Mouse (Mus musculus) hindbrain, embryonic 10.5 days (tissue): ENCODE results near the gene Ppp4r1. TPM values are rescaled to one million over a fixed set of nuclear protein-coding genes. Genes with fewer than 3 reads are reported as not detected.

ENCODE experiments used
- DNase-seq: peaks from one replicate; pipeline ENCODE4 v3.0.0-alpha.2; 2017; ENCODE audit warnings: low spot score
- H3K27ac ChIP-seq: fragments of 300-500 bp; sonication (generic); 2 replicates; pipeline ENCODE4 v1.5.1; 2016; ENCODE audit warnings: mild to moderate bottlenecking, moderate library complexity
- H3K27me3 ChIP-seq: fragments of 300-500 bp; sonication (generic); 2 replicates; pipeline ENCODE4 v1.6.1; 2016; ENCODE audit warnings: mild to moderate bottlenecking; ENCODE audit not compliant: poor library complexity, insufficient read depth, severe bottlenecking
- H3K36me3 ChIP-seq: fragments of 300-500 bp; sonication (generic); 2 replicates; pipeline ENCODE4 v1.6.1; 2016; ENCODE audit warnings: mild to moderate bottlenecking, moderate library complexity
- H3K4me1 ChIP-seq: fragments of 300-500 bp; sonication (generic); replicated peaks from 2 replicates; pipeline ENCODE4 v1.6.1; 2016; ENCODE audit warnings: mild to moderate bottlenecking
- H3K4me3 ChIP-seq: fragments of 300-500 bp; sonication (generic); 2 replicates; pipeline ENCODE4 v1.5.1; 2016; ENCODE audit warnings: mild to moderate bottlenecking, moderate library complexity
- H3K9me3 ChIP-seq: fragments of 300-500 bp; sonication (generic); 2 replicates; pipeline ENCODE4 v1.6.1; 2016; ENCODE audit warnings: mild to moderate bottlenecking, moderate library complexity
- WGBS: fragments of 180-500 bp; shearing (Covaris S2); methylation state at CpG from one replicate; pipeline ENCODE4 v1.1.7; 2016; 5-methylcytosine and 5-hydroxymethylcytosine counted together
- polyA plus RNA-seq: library from polyadenylated mRNA; unstranded; fragments of >200 nt; fragmentation: Nextera tagmentation; extraction: Ambion mirVana; gene quantifications from 2 replicates; pipeline ENCODE4 v1.2.1, GENCODE M21; 2016

The Ppp4r1 gene
- polyA plus RNA-seq, 1 experiment from 2014 or later = 51.0 TPM

- Histone ChIP-seq H3K4me1 (peaks cover 15% of the 10 kb centered on the region), H3K36me3 (no peaks in the 10 kb centered on the region), H3K27me3 (peaks cover 13% of the 10 kb centered on the region; the same call in 1 of the 2 replicates), H3K27ac (no peak overlapping the region), H3K4me3 (no peak overlapping the region), H3K9me3 (no peaks in the 10 kb centered on the region)
- WGBS = 89% methylated on average over 4 of the region's 4 CpGs
- DNase-seq = no peak
Observed at GRCm38 (mm10) chr17:65777461-65777860, 4.9 kb upstream of the Ppp4r1 start.

GRCm38 (mm10) chr17:65780970-65781369, 1.4 kb upstream of the Ppp4r1 start:
- Histone ChIP-seq H3K4me3 (no peak overlapping the region), H3K27ac (no peak overlapping the region), H3K4me1 (peaks cover 20% of the 10 kb centered on the region), H3K27me3 (no peaks in the 10 kb centered on the region), H3K36me3 (peaks cover 14% of the 10 kb centered on the region), H3K9me3 (peaks cover 6% of the 10 kb centered on the region; the same call in 1 of the 2 replicates)
- WGBS = 95% methylated on average over 2 of the region's 2 CpGs
- DNase-seq = no peak

GRCm38 (mm10) chr17:65783182-65784161, 1.1 kb downstream of the Ppp4r1 start:
- peak; percentile 80 for DNase-seq
- H3K36me3 ChIP-seq = peaks cover 36% of the 10 kb centered on the region
- peaks cover 28% of the 10 kb centered on the region for H3K4me1 ChIP-seq
- peaks cover 9% of the 10 kb centered on the region; the same call in 1 of the 2 replicates for H3K9me3 ChIP-seq
- no peaks in the 10 kb centered on the region for H3K27me3 ChIP-seq
- WGBS = 4% methylated on average over 105 of the region's 135 CpGs
- H3K4me3 ChIP-seq = peak overlapping the region; percentile 93
- H3K27ac ChIP-seq = peak overlapping the region; percentile 99

GRCm38 (mm10) chr17:65784610-65785140, 2.3 kb downstream of the Ppp4r1 start:
- WGBS = 79% methylated on average over 8 of the region's 8 CpGs
- H3K27me3 ChIP-seq = no peaks in the 10 kb centered on the region
- H3K4me3 ChIP-seq = peak overlapping the region; percentile 93
- H3K36me3 ChIP-seq = peaks cover 44% of the 10 kb centered on the region
- no peak for DNase-seq
- H3K27ac ChIP-seq = no peak overlapping the region
- peaks cover 9% of the 10 kb centered on the region; the same call in 1 of the 2 replicates for H3K9me3 ChIP-seq
- peaks cover 34% of the 10 kb centered on the region for H3K4me1 ChIP-seq

- DNase-seq = no peak
- no peak overlapping the region for H3K4me3 ChIP-seq
- H3K36me3 ChIP-seq = peaks cover 50% of the 10 kb centered on the region
- peaks cover 9% of the 10 kb centered on the region; the same call in 1 of the 2 replicates for H3K9me3 ChIP-seq
- no peak overlapping the region for H3K27ac ChIP-seq
- H3K4me1 ChIP-seq = peaks cover 34% of the 10 kb centered on the region
- H3K27me3 ChIP-seq = no peaks in the 10 kb centered on the region
Observed at GRCm38 (mm10) chr17:65785707-65786106, 3.3 kb downstream of the Ppp4r1 start.

DNA sequence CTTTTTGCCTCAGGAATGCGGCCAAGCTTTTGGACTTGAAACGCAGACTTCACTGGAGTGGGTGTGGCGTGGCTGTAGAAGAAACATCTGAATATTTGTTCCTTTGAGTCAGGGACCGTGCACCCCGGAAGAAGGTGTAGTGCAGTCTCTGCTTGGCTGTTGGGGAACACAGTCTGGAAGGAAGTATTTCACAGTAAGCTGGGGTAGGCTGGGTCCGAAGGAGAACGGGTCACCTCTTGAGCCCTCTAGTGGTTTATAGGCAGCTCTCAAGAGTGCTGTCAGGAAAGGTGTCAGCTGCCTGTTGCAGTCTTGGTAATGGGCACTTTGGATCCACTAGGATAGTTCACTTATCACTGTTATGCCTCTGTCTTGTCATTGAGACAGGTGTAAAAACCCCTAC, 3.9 kb downstream of the Ppp4r1 start:
- Histone ChIP-seq H3K36me3 (peaks cover 50% of the 10 kb centered on the region), H3K4me3 (no peak overlapping the region), H3K27ac (no peak overlapping the region), H3K27me3 (no peaks in the 10 kb centered on the region), H3K4me1 (peaks cover 34% of the 10 kb centered on the region), H3K9me3 (peaks cover 9% of the 10 kb centered on the region; the same call in 1 of the 2 replicates)
- WGBS = 85% methylated on average over 7 of the region's 7 CpGs
- no peak for DNase-seq

GRCm38 (mm10) chr17:65787261-65787660, 4.9 kb downstream of the Ppp4r1 start:
- Histone ChIP-seq H3K4me1 (peaks cover 27% of the 10 kb centered on the region), H3K27me3 (no peaks in the 10 kb centered on the region), H3K27ac (no peak overlapping the region), H3K4me3 (no peak overlapping the region), H3K9me3 (peaks cover 9% of the 10 kb centered on the region; the same call in 1 of the 2 replicates), H3K36me3 (peaks cover 50% of the 10 kb centered on the region)
- 94% methylated on average over 4 of the region's 4 CpGs for WGBS
- no peak for DNase-seq

DNA sequence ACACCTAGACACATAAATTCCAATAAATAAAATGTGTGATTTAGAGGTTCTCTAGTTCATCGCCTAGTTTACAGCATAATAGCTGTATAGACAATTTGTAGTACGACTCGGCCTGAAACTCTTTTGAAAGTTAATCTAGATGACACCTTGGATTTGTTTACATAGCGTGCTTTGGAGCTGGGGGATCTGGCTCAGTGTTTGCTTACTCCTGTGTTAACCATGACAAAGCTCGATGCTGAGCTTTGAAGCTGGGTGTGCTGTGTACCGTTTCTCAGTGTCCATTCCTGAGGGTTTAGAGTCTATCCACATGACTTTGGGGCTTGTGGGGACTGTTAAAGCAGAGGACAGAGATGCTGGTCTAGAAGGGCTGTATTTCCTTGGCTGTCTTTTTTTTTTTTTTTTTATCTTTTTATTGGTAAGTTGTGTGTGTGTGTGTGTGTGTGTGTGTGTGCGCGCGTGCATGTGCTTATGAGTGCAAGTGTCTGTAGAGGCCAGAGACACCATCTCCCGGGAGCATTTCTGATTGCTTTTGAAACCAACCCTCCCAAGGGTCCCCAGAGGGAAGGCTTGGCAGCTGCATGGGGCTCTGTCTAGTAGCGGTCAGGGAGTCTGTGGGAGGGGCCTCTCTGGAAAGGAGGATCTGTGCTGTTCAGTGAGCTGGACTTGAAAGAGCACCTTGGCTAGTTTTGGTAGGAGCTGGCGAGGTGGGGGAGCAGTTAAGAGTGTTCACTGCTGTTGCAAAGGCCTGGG, 6.3 kb downstream of the Ppp4r1 start:
- WGBS = 83% methylated on average over 12 of the region's 12 CpGs
- peaks cover 27% of the 10 kb centered on the region for H3K4me1 ChIP-seq
- peaks cover 50% of the 10 kb centered on the region for H3K36me3 ChIP-seq
- no peak for DNase-seq
- H3K27me3 ChIP-seq = no peaks in the 10 kb centered on the region
- H3K4me3 ChIP-seq = no peak overlapping the region
- peaks cover 9% of the 10 kb centered on the region; the same call in 1 of the 2 replicates for H3K9me3 ChIP-seq
- no peak overlapping the region for H3K27ac ChIP-seq

GRCm38 (mm10) chr17:65789576-65789975, 7.2 kb downstream of the Ppp4r1 start:
- peaks cover 55% of the 10 kb centered on the region for H3K36me3 ChIP-seq
- H3K9me3 ChIP-seq = peaks cover 9% of the 10 kb centered on the region; the same call in 1 of the 2 replicates
- no peaks in the 10 kb centered on the region for H3K27me3 ChIP-seq
- 94% methylated on average over 6 of the region's 6 CpGs for WGBS
- DNase-seq = no peak
- H3K4me1 ChIP-seq = peaks cover 24% of the 10 kb centered on the region
- H3K4me3 ChIP-seq = no peak overlapping the region
- no peak overlapping the region for H3K27ac ChIP-seq

GRCm38 (mm10) chr17:65791161-65791560, 8.8 kb downstream of the Ppp4r1 start:
- no peak overlapping the region for H3K27ac ChIP-seq
- no peak overlapping the region for H3K4me3 ChIP-seq
- H3K27me3 ChIP-seq = no peaks in the 10 kb centered on the region
- peaks cover 46% of the 10 kb centered on the region for H3K36me3 ChIP-seq
- peaks cover 2% of the 10 kb centered on the region; the same call in 1 of the 2 replicates for H3K9me3 ChIP-seq
- DNase-seq = no peak
- H3K4me1 ChIP-seq = peaks cover 18% of the 10 kb centered on the region; the same call in 1 of the 2 replicates
- WGBS = 95% methylated on average over 2 of the region's 2 CpGs

DNA sequence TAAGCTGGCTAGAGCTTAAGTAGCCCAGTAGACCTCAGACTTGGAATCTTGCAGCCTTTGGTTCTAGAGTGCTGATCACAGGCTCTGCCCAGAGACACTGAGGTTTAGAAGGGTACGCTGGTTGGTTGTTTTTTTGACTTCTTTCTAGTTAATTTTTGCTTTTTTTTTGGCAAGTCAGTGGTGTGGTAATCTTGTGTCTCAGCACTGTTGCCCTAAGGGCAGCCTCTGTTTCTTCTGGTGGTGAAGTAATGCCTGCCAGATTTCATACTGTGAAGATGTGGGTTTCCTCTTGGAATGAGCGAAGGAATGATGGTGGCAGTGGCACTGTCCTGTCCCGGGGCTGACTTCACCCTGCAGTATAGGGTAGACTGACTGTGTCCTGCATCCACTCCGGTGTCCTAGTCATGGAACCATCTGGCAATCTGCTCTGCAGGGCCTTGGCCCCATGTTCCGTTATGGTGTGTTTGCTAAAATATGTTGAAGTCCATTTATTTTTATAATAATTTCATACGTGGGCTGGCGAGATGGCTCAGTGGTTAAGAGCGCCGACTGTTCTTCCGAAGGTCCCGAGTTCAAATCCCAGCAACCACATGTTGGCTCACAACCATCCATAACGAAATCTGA, 11.0 kb downstream of the Ppp4r1 start:
- peaks cover 10% of the 10 kb centered on the region; the same call in 1 of the 2 replicates for H3K4me1 ChIP-seq
- no peak overlapping the region for H3K4me3 ChIP-seq
- no peak overlapping the region for H3K27ac ChIP-seq
- DNase-seq = no peak
- H3K9me3 ChIP-seq = no peaks in the 10 kb centered on the region
- peaks cover 27% of the 10 kb centered on the region for H3K36me3 ChIP-seq
- no peaks in the 10 kb centered on the region for H3K27me3 ChIP-seq
- WGBS = 96% methylated on average over 12 of the region's 12 CpGs
